Mouse (Mus musculus) heart, embryonic 14.5 days (tissue): ENCODE results near the gene Senp3. TPM values are rescaled to one million over a fixed set of nuclear protein-coding genes. Genes with fewer than 3 reads are reported as not detected.
A peak's percentile ranks its signal among the peaks of the same experiment; 100 is the strongest.

Experiments
- ATAC-seq: fragments of 200-750 bp; cut with Nextera tagmentation; 2 replicates; pipeline ENCODE4 v1.8.0; 2017; ENCODE audit warnings: low read depth, moderate TSS enrichment; ENCODE audit not compliant: insufficient number of reproducible peaks, insufficient read depth, low FRiP score
- H3K27ac ChIP-seq, 2 experiments: fragments of 200-500 bp in 1 of 2; fragments of 300-500 bp in 1 of 2; sonication (generic) in 1 of 2; replicated peaks in 1 of 2; 2 replicates each; pipeline ENCODE4 v1.5.1; 2012 to 2014; ENCODE audit warnings: low read depth in 2 of 2, low read length in 2 of 2, control low read depth in 1 of 2, mild to moderate bottlenecking in 1 of 2, mixed read lengths in 1 of 2; ENCODE audit not compliant: control insufficient read depth in 1 of 2, insufficient read depth in 1 of 2
- H3K27me3 ChIP-seq: fragments of 300-500 bp; sonication (generic); 2 replicates; pipeline ENCODE4 v1.6.1; 2014; ENCODE audit warnings: mild to moderate bottlenecking, low read length, control low read depth; ENCODE audit not compliant: control insufficient read depth, insufficient read depth
- H3K36me3 ChIP-seq: fragments of 300-500 bp; sonication (generic); 2 replicates; pipeline ENCODE4 v1.6.1; 2014; ENCODE audit warnings: mild to moderate bottlenecking, control low read depth, low read length, mixed read lengths; ENCODE audit not compliant: control insufficient read depth, insufficient read depth
- H3K4me1 ChIP-seq, 2 experiments: fragments of 200-500 bp in 1 of 2; fragments of 300-500 bp in 1 of 2; sonication (generic) in 1 of 2; 2 replicates each; pipeline ENCODE4 v1.6.1; 2012 to 2014; ENCODE audit warnings: low read length in 2 of 2, control low read depth in 1 of 2, mixed read lengths in 1 of 2; ENCODE audit not compliant: control insufficient read depth in 2 of 2, insufficient read depth in 2 of 2
- H3K4me2 ChIP-seq: fragments of 300-500 bp; sonication (generic); 2 replicates; pipeline ENCODE4 v1.6.1; 2014; ENCODE audit warnings: mild to moderate bottlenecking, low read length
- H3K4me3 ChIP-seq, 2 experiments: fragments of 200-500 bp in 1 of 2; fragments of 300-500 bp in 1 of 2; sonication (generic) in 1 of 2; 2 replicates each; pipeline ENCODE4 v1.5.1; 2012 to 2014; ENCODE audit warnings: low read length in 2 of 2, mild to moderate bottlenecking in 2 of 2, control low read depth in 1 of 2, low read depth in 1 of 2, moderate library complexity in 1 of 2; ENCODE audit not compliant: control insufficient read depth in 1 of 2, insufficient read depth in 1 of 2
- H3K9ac ChIP-seq: fragments of 300-500 bp; sonication (generic); 2 replicates; pipeline ENCODE4 v1.6.1; 2014; ENCODE audit warnings: mild to moderate bottlenecking, low read length
- H3K9me3 ChIP-seq: fragments of 300-500 bp; sonication (generic); 2 replicates; pipeline ENCODE4 v1.6.1; 2016; ENCODE audit warnings: low read length, control low read depth; ENCODE audit not compliant: control insufficient read depth
- WGBS: fragments of 180-500 bp; shearing (Covaris S2); extraction: QIAGEN DNeasy Blood & Tissue Kit; methylation state at CpG from one replicate; pipeline ENCODE4 v1.1.7; 2014; 5-methylcytosine and 5-hydroxymethylcytosine counted together
- polyA plus RNA-seq: library from polyadenylated mRNA; unstranded; fragments of >200 nt; fragmentation: Nextera tagmentation; extraction: Ambion mirVana; gene quantifications from 2 replicates; pipeline ENCODE4 v1.2.1, GENCODE M21; 2014

Gene Senp3
- polyA plus RNA-seq, 1 experiment from 2014 or later, result 59.4 TPM

GRCm38 (mm10) chr11:69685526-69686148 lies 3.8 kb upstream of the Senp3 start, which contains the start of gene Tnfsf13:
TSS of gene Tnfsf13 (minus strand) at chr11:69685784.
- no peaks in the 10 kb centered on the region for H3K36me3 ChIP-seq
- peak within 1 kb of the TSS; percentile 60 for H3K9ac ChIP-seq
- ATAC-seq, result no peak; the same call in 1 of the 2 replicates
- H3K4me1 ChIP-seq, result peaks cover 16 to 27% of the 10 kb centered on the region in 2 experiments
- H3K27me3 ChIP-seq, result no peaks in the 10 kb centered on the region
- H3K4me3 ChIP-seq, result no peak within 1 kb of the TSS
- H3K27ac ChIP-seq, result peak within 1 kb of the TSS; percentile 86 to 96
- peak within 1 kb of the TSS; percentile 43 for H3K4me2 ChIP-seq
- no peaks in the 10 kb centered on the region for H3K9me3 ChIP-seq
- 61% methylated on average over 10 of the region's 10 CpGs for WGBS

- Histone ChIP-seq H3K27me3 (no peaks in the 10 kb centered on the region), H3K4me3 (no peak overlapping the region), H3K4me2 (no peak overlapping the region), H3K9ac (no peak overlapping the region), H3K36me3 (peaks cover 5% of the 10 kb centered on the region; the same call in 1 of the 2 replicates), H3K27ac (peak overlapping the region in 1 of 2 experiments; percentile 86; a peak in 2 of 4 replicates), H3K9me3 (no peaks in the 10 kb centered on the region), H3K4me1 (peaks cover 16 to 34% of the 10 kb centered on the region in 2 experiments)
- 85% methylated on average over 6 of the region's 6 CpGs for WGBS
- no peak for ATAC-seq
Observed at GRCm38 (mm10) chr11:69684936-69685335, 3.1 kb upstream of the Senp3 start.

GRCm38 (mm10) chr11:69684128-69684745 lies 2.4 kb upstream of the Senp3 start:
- no peak overlapping the region for H3K27ac ChIP-seq
- H3K36me3 ChIP-seq, result peaks cover 12% of the 10 kb centered on the region
- H3K9me3 ChIP-seq, result no peaks in the 10 kb centered on the region
- peak overlapping the region; percentile 31; the same call in 1 of the 2 replicates for H3K9ac ChIP-seq
- H3K27me3 ChIP-seq, result no peaks in the 10 kb centered on the region
- H3K4me1 ChIP-seq, result peaks cover 16 to 35% of the 10 kb centered on the region in 2 experiments
- H3K4me2 ChIP-seq, result no peak overlapping the region
- 67% methylated on average over 12 of the region's 12 CpGs for WGBS
- ATAC-seq, result no peak
- no peak overlapping the region for H3K4me3 ChIP-seq

GRCm38 (mm10) chr11:69683576-69683975 lies 1.7 kb upstream of the Senp3 start:
- 73% methylated on average over 7 of the region's 7 CpGs for WGBS
- H3K36me3 ChIP-seq, result peaks cover 19% of the 10 kb centered on the region
- H3K4me1 ChIP-seq, result peaks cover 16 to 35% of the 10 kb centered on the region in 2 experiments
- ATAC-seq, result no peak
- peak overlapping the region; percentile 31; the same call in 1 of the 2 replicates for H3K9ac ChIP-seq
- no peak overlapping the region for H3K27ac ChIP-seq
- no peaks in the 10 kb centered on the region for H3K27me3 ChIP-seq
- H3K9me3 ChIP-seq, result no peaks in the 10 kb centered on the region
- H3K4me3 ChIP-seq, result no peak overlapping the region
- H3K4me2 ChIP-seq, result no peak overlapping the region

- H3K9ac ChIP-seq, result peak overlapping the region; percentile 54
- peak overlapping the region; percentile 92 for H3K4me2 ChIP-seq
- WGBS, result 28% methylated on average over 12 of the region's 12 CpGs
- H3K27ac ChIP-seq, result peak overlapping the region; percentile 93; a peak in 3 of 4 replicates
- no peaks in the 10 kb centered on the region for H3K27me3 ChIP-seq
- no peak for ATAC-seq
- H3K9me3 ChIP-seq, result no peaks in the 10 kb centered on the region
- peak overlapping the region in 1 of 2 experiments; percentile 8; a peak in 1 of 4 replicates for H3K4me3 ChIP-seq
- H3K4me1 ChIP-seq, result peaks cover 16 to 35% of the 10 kb centered on the region in 2 experiments
- H3K36me3 ChIP-seq, result peaks cover 24% of the 10 kb centered on the region
Observed at GRCm38 (mm10) chr11:69682840-69683533, 1.1 kb upstream of the Senp3 start.

GRCm38 (mm10) chr11:69682209-69682839 lies 440 bp upstream of the Senp3 start:
- Histone ChIP-seq H3K4me3 (peak overlapping the region; percentile 56 to 87), H3K27ac (peak overlapping the region; percentile 93), H3K9ac (peak overlapping the region; percentile 79), H3K4me2 (peak overlapping the region; percentile 92), H3K4me1 (peaks cover 16 to 35% of the 10 kb centered on the region in 2 experiments), H3K27me3 (no peaks in the 10 kb centered on the region), H3K9me3 (no peaks in the 10 kb centered on the region), H3K36me3 (peaks cover 31% of the 10 kb centered on the region)
- no peak for ATAC-seq
- WGBS, result 23% methylated on average over 24 of the region's 24 CpGs
